Mouse (Mus musculus): ENCODE measurements around the gene Abcc4. TPM values are rescaled to one million over a fixed set of nuclear protein-coding genes. Genes with fewer than 3 reads are reported as not detected.

Gene Abcc4
- total and polyA plus RNA-seq, 3 experiments: 10.5 to 25.2 (median 16.2) TPM

- Histone ChIP-seq H3K4me3 (ENCODE audit: low read depth, low read length) (no peak overlapping the region), H3K36me3 (replicated peaks) (peaks cover 79% of the 10 kb centered on the region), H3K4me1 (ENCODE audit: insufficient read depth, low read depth, low read length) (peaks cover 50% of the 10 kb centered on the region), H3K27me3 (ENCODE audit: insufficient read depth, low read length) (no peaks in the 10 kb centered on the region), H3K9me3 (replicated peaks) (no peaks in the 10 kb centered on the region)
- DNase-seq (ENCODE audit: low spot score): no peak
- no peak for TF ChIP-seq TAL1 (conservative IDR thresholded peaks at IDR 0.05; ENCODE audit: low read depth, low read length)
- no peak for TF ChIP-seq POLR2AphosphoS5 (IDR thresholded peaks at IDR 0.05; ENCODE audit: insufficient replicate concordance, low read depth, low read length)
- no peak for ATAC-seq (ENCODE audit: extremely low read depth, insufficient number of reproducible peaks, low FRiP score, poor library complexity, severe bottlenecking)
These were observed 48.2 kb downstream of the Abcc4 start for GRCm38 (mm10) chr14:118657673-118658327.

- DNase-seq (ENCODE audit: low spot score) (no peak), ATAC-seq (ENCODE audit: extremely low read depth, insufficient number of reproducible peaks, low FRiP score, poor library complexity, severe bottlenecking) (peak; percentile 67)
- peak; percentile 36; the same call in 1 of the 2 replicates for TF ChIP-seq TAL1 (conservative IDR thresholded peaks at IDR 0.05; ENCODE audit: low read depth, low read length)
- TF ChIP-seq GATA2 (IDR thresholded peaks at IDR 0.05; ENCODE audit: borderline replicate concordance, low read depth, low read length): no peak
- H3K4me1 ChIP-seq (ENCODE audit: insufficient read depth, low read depth, low read length): peaks cover 48% of the 10 kb centered on the region
- peaks cover 79% of the 10 kb centered on the region for H3K36me3 ChIP-seq (replicated peaks)
- no peaks in the 10 kb centered on the region for H3K27me3 ChIP-seq (ENCODE audit: insufficient read depth, low read length)
- no peak overlapping the region for H3K4me3 ChIP-seq (ENCODE audit: low read depth, low read length)
- H3K9me3 ChIP-seq (replicated peaks): no peaks in the 10 kb centered on the region
These were observed 48.8 kb downstream of the Abcc4 start for GRCm38 (mm10) chr14:118657206-118657605.

GRCm38 (mm10) chr14:118656036-118656435 lies 50.0 kb downstream of the Abcc4 start:
- H3K27me3 ChIP-seq (ENCODE audit: insufficient read depth, low read length): no peaks in the 10 kb centered on the region

GRCm38 (mm10) chr14:118654903-118655302 lies 51.1 kb downstream of the Abcc4 start:
- H3K9me3 ChIP-seq (replicated peaks): no peaks in the 10 kb centered on the region
- no peak for TF ChIP-seq GATA1 (IDR thresholded peaks at IDR 0.05; ENCODE audit: borderline replicate concordance, low read length)
- TF ChIP-seq GATA2 (IDR thresholded peaks at IDR 0.05; ENCODE audit: borderline replicate concordance, low read depth, low read length): no peak
- TF ChIP-seq CTCF (IDR thresholded peaks at IDR 0.05; ENCODE audit: low read depth, low read length): no peak
- no peak for TF ChIP-seq TAL1 (conservative IDR thresholded peaks at IDR 0.05; ENCODE audit: low read depth, low read length)
- TF ChIP-seq POLR2AphosphoS5 (IDR thresholded peaks at IDR 0.05; ENCODE audit: insufficient replicate concordance, low read depth, low read length): no peak
- DNase-seq (ENCODE audit: low spot score) (no peak), ATAC-seq (ENCODE audit: extremely low read depth, insufficient number of reproducible peaks, low FRiP score, poor library complexity, severe bottlenecking) (no peak)
- H3K4me1 ChIP-seq (ENCODE audit: insufficient read depth, low read depth, low read length): peaks cover 56% of the 10 kb centered on the region
- H3K4me3 ChIP-seq (ENCODE audit: low read depth, low read length): no peak overlapping the region
- peaks cover 81% of the 10 kb centered on the region for H3K36me3 ChIP-seq (replicated peaks)
- no peaks in the 10 kb centered on the region for H3K27me3 ChIP-seq (ENCODE audit: insufficient read depth, low read length)

More at GRCm38 (mm10) chr14:118656036-118656435, 50.0 kb downstream of the Abcc4 start:
- DNase-seq (ENCODE audit: low spot score): no peak
- Histone ChIP-seq H3K4me3 (ENCODE audit: low read depth, low read length) (no peak overlapping the region), H3K9me3 (replicated peaks) (no peaks in the 10 kb centered on the region), H3K36me3 (replicated peaks) (peaks cover 81% of the 10 kb centered on the region), H3K4me1 (ENCODE audit: insufficient read depth, low read depth, low read length) (peaks cover 48% of the 10 kb centered on the region)
- ATAC-seq (ENCODE audit: extremely low read depth, insufficient number of reproducible peaks, low FRiP score, poor library complexity, severe bottlenecking): no peak
- TF ChIP-seq POLR2AphosphoS5 (IDR thresholded peaks at IDR 0.05; ENCODE audit: insufficient replicate concordance, low read depth, low read length) (no peak), TAL1 (conservative IDR thresholded peaks at IDR 0.05; ENCODE audit: low read depth, low read length) (no peak), CTCF (IDR thresholded peaks at IDR 0.05; ENCODE audit: low read depth, low read length) (no peak), GATA2 (IDR thresholded peaks at IDR 0.05; ENCODE audit: borderline replicate concordance, low read depth, low read length) (no peak), GATA1 (IDR thresholded peaks at IDR 0.05; ENCODE audit: borderline replicate concordance, low read length) (no peak)

DNA sequence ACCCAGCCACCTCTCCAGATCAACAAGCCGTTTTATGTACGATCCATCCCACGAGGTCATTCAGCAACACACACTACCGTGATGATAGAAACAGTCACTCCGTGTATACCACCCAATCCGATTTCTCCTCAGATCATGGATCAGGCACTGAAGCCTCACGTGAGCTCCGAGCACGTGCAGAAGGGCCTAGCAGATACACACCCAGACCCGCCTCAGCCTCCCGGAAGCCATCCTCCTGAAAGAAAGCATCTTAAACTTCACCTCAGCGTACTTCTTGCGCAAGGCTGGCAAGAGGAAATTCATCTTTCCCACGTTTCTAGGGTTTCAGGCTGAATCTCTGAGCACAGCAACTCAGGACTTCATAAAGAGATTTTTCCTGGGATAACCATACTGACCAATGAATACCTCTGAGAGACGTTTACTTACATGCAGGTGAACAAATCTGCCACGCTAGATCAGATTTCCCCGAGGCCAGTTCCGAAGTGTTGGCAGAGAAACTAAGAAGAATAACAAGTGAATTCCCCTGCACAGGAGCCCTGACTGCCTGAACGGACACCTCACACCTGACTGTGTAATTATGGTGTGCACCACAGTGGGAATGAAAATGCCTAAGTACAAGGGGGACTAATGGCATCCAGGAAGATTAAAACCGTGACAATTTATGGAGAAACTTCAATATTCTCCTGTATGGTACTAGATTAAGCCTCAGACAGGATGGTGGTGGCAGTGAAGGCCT lies 54.1 kb downstream of the Abcc4 start:
- Histone ChIP-seq H3K4me3 (ENCODE audit: low read depth, low read length) (no peak overlapping the region), H3K9me3 (replicated peaks) (no peaks in the 10 kb centered on the region), H3K36me3 (replicated peaks) (peaks cover 59% of the 10 kb centered on the region), H3K4me1 (ENCODE audit: insufficient read depth, low read depth, low read length) (peaks cover 38% of the 10 kb centered on the region), H3K27me3 (ENCODE audit: insufficient read depth, low read length) (no peaks in the 10 kb centered on the region)
- TF ChIP-seq POLR2AphosphoS5 (IDR thresholded peaks at IDR 0.05; ENCODE audit: insufficient replicate concordance, low read depth, low read length) (no peak), TAL1 (conservative IDR thresholded peaks at IDR 0.05; ENCODE audit: low read depth, low read length) (no peak), GATA2 (IDR thresholded peaks at IDR 0.05; ENCODE audit: borderline replicate concordance, low read depth, low read length) (no peak), GATA1 (IDR thresholded peaks at IDR 0.05; ENCODE audit: borderline replicate concordance, low read length) (no peak), CTCF (IDR thresholded peaks at IDR 0.05; ENCODE audit: low read depth, low read length) (no peak)
- ATAC-seq (ENCODE audit: extremely low read depth, insufficient number of reproducible peaks, low FRiP score, poor library complexity, severe bottlenecking): no peak
- no peak for DNase-seq (ENCODE audit: low spot score)

- TF ChIP-seq GATA2 (IDR thresholded peaks at IDR 0.05; ENCODE audit: borderline replicate concordance, low read depth, low read length): no peak
- no peak for TF ChIP-seq CTCF (IDR thresholded peaks at IDR 0.05; ENCODE audit: low read depth, low read length)
- TF ChIP-seq POLR2AphosphoS5 (IDR thresholded peaks at IDR 0.05; ENCODE audit: insufficient replicate concordance, low read depth, low read length): no peak
- TF ChIP-seq GATA1 (IDR thresholded peaks at IDR 0.05; ENCODE audit: borderline replicate concordance, low read length): no peak
- TF ChIP-seq TAL1 (conservative IDR thresholded peaks at IDR 0.05; ENCODE audit: low read depth, low read length): no peak
- Histone ChIP-seq H3K9me3 (replicated peaks) (no peaks in the 10 kb centered on the region), H3K27me3 (ENCODE audit: insufficient read depth, low read length) (no peaks in the 10 kb centered on the region), H3K36me3 (replicated peaks) (peaks cover 42% of the 10 kb centered on the region), H3K4me1 (ENCODE audit: insufficient read depth, low read depth, low read length) (peaks cover 21% of the 10 kb centered on the region), H3K4me3 (ENCODE audit: low read depth, low read length) (no peak overlapping the region)
- no peak for ATAC-seq (ENCODE audit: extremely low read depth, insufficient number of reproducible peaks, low FRiP score, poor library complexity, severe bottlenecking)
- DNase-seq (ENCODE audit: low spot score): no peak
These were observed 56.1 kb downstream of the Abcc4 start for GRCm38 (mm10) chr14:118649895-118650256.
